Mouse (Mus musculus): ENCODE data around the gene Psma5. TPM values are rescaled to one million over a fixed set of nuclear protein-coding genes. Genes with fewer than 3 reads are reported as not detected.

Psma5 gene
- total RNA-seq, 2 experiments from 2014 or later = 78.2 to 80.3 TPM

Other genes with a start within 250 kb of the Psma5 start
- 10 to 100 TPM; 61.4 to 76.3 TPM for gene Gstm1, start 239.0 kb upstream of the Psma5 start, total RNA-seq (2021)
- 10 to 100 TPM; 11.1 to 13.3 TPM for gene Gstm4, start 212.0 kb upstream of the Psma5 start, total RNA-seq (2021)
- 10 to 100 TPM; 12.2 to 14.7 TPM for gene Ampd2, start 170.3 kb upstream of the Psma5 start, total RNA-seq (2021)
- gene Gnat2, start 164.1 kb upstream of the Psma5 start, total RNA-seq (2021) = under 1 TPM in 1 of 2 experiments, not detected in 1; 0.38 TPM
- gene Gnai3, start 110.8 kb upstream of the Psma5 start, total RNA-seq (2021) = 10 to 100 TPM; 35.1 to 37.9 TPM
- not detected for gene Gpr61, start 102.0 kb upstream of the Psma5 start, total RNA-seq (2021)
- 10 to 100 TPM in 1 of 2 experiments, 1 to 10 TPM in 1; 6.9 to 11.8 TPM for gene Amigo1, start 70.6 kb upstream of the Psma5 start, total RNA-seq (2021)
- gene Cyb561d1, start 55.7 kb upstream of the Psma5 start, total RNA-seq (2021) = 1 to 10 TPM; 5.7 to 6.2 TPM
- gene Atxn7l2, start 46.0 kb upstream of the Psma5 start, total RNA-seq (2021) = 1 to 10 TPM; 4.5 TPM
- gene Sypl2, start 30.3 kb upstream of the Psma5 start, total RNA-seq (2021) = under 1 TPM; 0.64 to 0.65 TPM
- 10 to 100 TPM; 24.3 to 26.9 TPM for gene Sort1, start 27.2 kb downstream of the Psma5 start, total RNA-seq (2021)
- gene Mybphl, start 108.0 kb downstream of the Psma5 start, total RNA-seq (2021) = 10 to 100 TPM; 18.1 to 41.9 TPM
- gene Psrc1, start 126.9 kb downstream of the Psma5 start, total RNA-seq (2021) = 1 to 10 TPM; 2.9 to 4.1 TPM
- 1 to 10 TPM; 7.4 to 7.6 TPM for gene Celsr2, start 158.6 kb downstream of the Psma5 start, total RNA-seq (2021)
- gene Sars, start 188.3 kb downstream of the Psma5 start, total RNA-seq (2021) = 10 to 100 TPM; 97.1 to 97.8 TPM